Mouse (Mus musculus) lung, postnatal 14 days (tissue): ENCODE data around the gene Stpg4.

Experiments used
- DNase-seq: peaks from one replicate; pipeline ENCODE4 v3.0.0; 2021

The Stpg4 gene

GRCm38 (mm10) chr17:87445917-87446766 lies 18.6 kb upstream of the Stpg4 start:
- peak; percentile 68 for DNase-seq

GRCm38 (mm10) chr17:87445337-87445916 lies 17.9 kb upstream of the Stpg4 start:
- DNase-seq: no peak

- no peak for DNase-seq
Measured at GRCm38 (mm10) chr17:87444763-87445162, 17.2 kb upstream of the Stpg4 start.

- no peak for DNase-seq
Measured at GRCm38 (mm10) chr17:87441537-87441936, 14.0 kb upstream of the Stpg4 start.

- DNase-seq: no peak
Measured at GRCm38 (mm10) chr17:87439441-87439840, 11.9 kb upstream of the Stpg4 start.

GRCm38 (mm10) chr17:87433929-87434328 lies 6.4 kb upstream of the Stpg4 start:
- no peak for DNase-seq

- DNase-seq: no peak
Measured at GRCm38 (mm10) chr17:87432743-87433142, 5.2 kb upstream of the Stpg4 start.

- DNase-seq: no peak
Measured at GRCm38 (mm10) chr17:87432314-87432713, 4.8 kb upstream of the Stpg4 start.

- DNase-seq: no peak
Measured at GRCm38 (mm10) chr17:87429431-87429830, 1.9 kb upstream of the Stpg4 start.

- no peak for DNase-seq
Measured at GRCm38 (mm10) chr17:87418082-87418481, 9.5 kb downstream of the Stpg4 start.

- DNase-seq: no peak
Measured at GRCm38 (mm10) chr17:87406646-87407045, 20.9 kb downstream of the Stpg4 start.

GRCm38 (mm10) chr17:87405576-87405975 lies 22.0 kb downstream of the Stpg4 start:
- DNase-seq: peak; percentile 14

GRCm38 (mm10) chr17:87403462-87403861 lies 24.1 kb downstream of the Stpg4 start:
- DNase-seq: no peak

- DNase-seq: no peak
Measured at GRCm38 (mm10) chr17:87402444-87402843, 25.1 kb downstream of the Stpg4 start.

- DNase-seq: no peak
Measured at GRCm38 (mm10) chr17:87397088-87397487, 30.5 kb downstream of the Stpg4 start.

- DNase-seq: no peak
Measured at GRCm38 (mm10) chr17:87391242-87391641, 36.3 kb downstream of the Stpg4 start.

GRCm38 (mm10) chr17:87387068-87387467 lies 40.5 kb downstream of the Stpg4 start:
- DNase-seq: no peak

GRCm38 (mm10) chr17:87385835-87386234 lies 41.7 kb downstream of the Stpg4 start:
- DNase-seq: no peak

GRCm38 (mm10) chr17:87380681-87381080 lies 46.9 kb downstream of the Stpg4 start:
- DNase-seq: no peak

GRCm38 (mm10) chr17:87379821-87380220 lies 47.7 kb downstream of the Stpg4 start:
- DNase-seq: no peak

GRCm38 (mm10) chr17:87379160-87379624 lies 48.3 kb downstream of the Stpg4 start:
- no peak for DNase-seq

GRCm38 (mm10) chr17:87378354-87379159 lies 49.0 kb downstream of the Stpg4 start:
- DNase-seq: no peak

- peak; percentile 56 for DNase-seq
Measured at GRCm38 (mm10) chr17:87377536-87377935, 50.0 kb downstream of the Stpg4 start.
